Mouse (Mus musculus) central nervous system, embryonic 18 days (tissue): ENCODE measurements around the gene Cdk8. TPM values are rescaled to one million over a fixed set of nuclear protein-coding genes. Genes with fewer than 3 reads are reported as not detected.

Source experiments
- polyA plus RNA-seq: library from polyadenylated mRNA; depleted of rRNA; stranded (reverse); fragments of >200 nt; gene quantifications from 2 replicates; pipeline ENCODE4 v1.2.3, GENCODE M21; 2012; rRNA removed

Cdk8 gene
- polyA plus RNA-seq = 62.7 and 62.9 TPM in 2 replicates

DNA sequence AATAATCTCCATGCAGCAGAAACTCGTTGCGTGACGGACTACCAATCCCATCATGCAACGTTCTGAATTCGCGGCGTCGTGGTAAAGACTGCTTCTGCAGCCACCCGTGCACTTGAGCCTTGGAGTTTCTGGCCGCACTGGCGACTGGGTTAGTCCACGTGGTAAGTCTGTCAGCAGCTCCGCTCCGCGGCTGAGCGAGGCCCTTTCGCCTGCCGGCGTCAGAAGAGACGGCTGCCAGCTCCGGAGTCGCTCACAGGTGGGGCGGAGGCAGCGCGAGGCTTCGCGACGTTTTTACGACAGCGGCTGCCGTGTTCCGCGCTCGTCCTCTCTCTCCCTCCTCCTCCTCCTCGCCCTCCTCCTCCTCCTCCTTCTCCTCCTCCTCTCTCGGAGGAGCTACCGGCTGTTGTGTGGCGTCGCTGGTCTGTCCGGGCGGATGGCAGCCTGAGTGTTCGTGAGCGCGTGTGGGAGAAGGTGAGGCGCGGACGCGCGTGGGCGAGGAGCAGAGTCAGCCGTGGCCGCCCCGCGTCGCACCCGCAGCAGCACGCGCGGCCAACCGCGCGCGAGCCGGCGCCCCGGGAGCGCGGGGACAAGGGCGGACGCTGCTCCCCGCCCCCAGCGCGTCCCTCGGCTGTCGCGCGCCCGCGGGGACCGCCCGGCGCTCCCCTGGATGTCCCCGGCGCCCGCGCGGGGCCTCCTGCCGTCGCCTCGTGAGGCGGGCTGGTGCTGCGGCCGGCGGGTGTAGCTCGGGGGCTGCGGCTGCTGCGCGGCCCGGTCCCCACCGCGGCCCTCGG is at the start of gene Cdk8:
Gene Cdk8, plus strand, starts transcription at position 367 of the 791 bp plus-strand sequence.

DNA sequence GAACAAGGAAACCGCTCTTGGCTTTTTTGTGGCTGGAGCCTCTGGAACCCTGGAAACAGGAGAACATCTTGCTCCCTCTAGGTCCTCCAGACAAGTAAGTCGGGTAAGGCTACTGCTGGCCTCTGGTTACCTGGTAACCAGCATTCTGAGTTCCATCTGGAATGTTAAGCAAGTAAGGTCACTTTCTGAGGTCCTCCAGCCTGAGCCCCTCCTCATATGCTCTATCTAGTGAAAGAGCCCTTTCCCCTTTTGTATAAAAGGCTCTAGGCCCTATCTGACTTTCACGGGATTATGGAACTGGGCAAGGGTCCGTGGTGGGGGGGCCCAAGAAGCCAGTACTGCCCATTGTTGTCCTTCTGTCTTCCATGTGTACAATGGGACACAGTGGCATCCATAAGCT is 45.8 kb upstream of the Cdk8 start, which contains the start of gene 1700001J03Rik:
Gene 1700001J03Rik, minus strand, starts transcription at position 101 of the 400 bp plus-strand sequence.

DNA sequence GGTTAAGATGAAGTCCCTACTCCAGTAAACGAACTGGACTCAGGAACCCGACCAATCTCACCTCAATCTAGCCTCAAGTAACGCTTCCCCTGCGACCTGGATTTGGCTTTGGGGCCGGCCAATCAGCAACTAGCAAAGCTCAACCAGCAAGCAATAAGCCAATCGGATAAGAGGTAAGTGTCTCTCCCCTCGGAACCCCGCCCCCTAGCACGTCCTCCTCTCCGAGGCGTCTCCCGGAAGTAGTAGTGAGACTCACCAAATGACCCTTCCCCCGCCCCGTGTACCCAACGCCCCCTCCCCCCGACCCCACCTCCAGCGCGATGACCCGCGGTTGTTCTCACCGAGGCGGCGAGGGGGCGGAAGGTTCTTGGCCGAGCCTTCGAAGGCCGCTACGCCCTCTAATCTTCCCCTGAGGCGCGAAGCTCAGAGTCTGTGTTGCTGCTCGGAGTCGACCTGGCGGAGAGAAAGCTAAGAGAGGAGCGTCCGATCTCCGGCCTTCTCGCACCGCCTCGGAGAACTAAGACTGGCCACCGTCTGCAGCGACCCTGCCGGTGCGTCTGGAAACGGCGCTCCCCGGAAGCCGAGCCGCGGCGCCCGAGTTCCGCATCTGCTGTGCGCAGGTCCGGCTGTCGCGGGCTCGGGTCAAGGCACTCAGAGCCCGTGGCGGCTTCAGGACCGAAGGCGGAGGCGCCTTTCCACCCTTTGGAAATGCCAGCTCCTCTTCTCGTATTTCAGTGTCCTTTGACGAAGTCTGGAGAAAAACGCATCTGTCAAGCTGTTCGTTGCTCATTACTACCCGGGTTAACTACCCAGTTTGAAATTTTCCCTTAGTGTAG is 9.9 kb upstream of the Cdk8 start, which contains the start of gene Rnf6:
Gene Rnf6, minus strand, starts transcription at position 677 of the 836 bp plus-strand sequence.

Other genes starting within 250 kb of the Cdk8 start
- not detected in 2 replicates for gene Cyp3a25, start 221.6 kb upstream of the Cdk8 start, polyA plus RNA-seq
- not detected in 2 replicates for gene Cyp3a59, start 152.0 kb upstream of the Cdk8 start, polyA plus RNA-seq
- gene Gm5565, start 70.7 kb upstream of the Cdk8 start, polyA plus RNA-seq = not detected in 2 replicates
- gene Gm6309, start 60.5 kb upstream of the Cdk8 start, polyA plus RNA-seq = not detected in 2 replicates
- 0.51 and 0.78 TPM in 2 replicates for gene 1700001J03Rik, start 45.9 kb upstream of the Cdk8 start, polyA plus RNA-seq
- 21.4 and 22.5 TPM in 2 replicates for gene Rnf6, start 9.7 kb upstream of the Cdk8 start, polyA plus RNA-seq
- gene Wasf3, start 153.8 kb downstream of the Cdk8 start, polyA plus RNA-seq = 26.3 and 27.3 TPM in 2 replicates